Mouse (Mus musculus): Measurements from ENCODE around the gene Dpep1. TPM values are rescaled to one million over a fixed set of nuclear protein-coding genes. Genes with fewer than 3 reads are reported as not detected.

The Dpep1 gene
- polyA plus RNA-seq (2015; fragmentation: Nextera tagmentation; extraction: Ambion mirVana): 0.18 and 0.50 TPM in 2 replicates

DNA sequence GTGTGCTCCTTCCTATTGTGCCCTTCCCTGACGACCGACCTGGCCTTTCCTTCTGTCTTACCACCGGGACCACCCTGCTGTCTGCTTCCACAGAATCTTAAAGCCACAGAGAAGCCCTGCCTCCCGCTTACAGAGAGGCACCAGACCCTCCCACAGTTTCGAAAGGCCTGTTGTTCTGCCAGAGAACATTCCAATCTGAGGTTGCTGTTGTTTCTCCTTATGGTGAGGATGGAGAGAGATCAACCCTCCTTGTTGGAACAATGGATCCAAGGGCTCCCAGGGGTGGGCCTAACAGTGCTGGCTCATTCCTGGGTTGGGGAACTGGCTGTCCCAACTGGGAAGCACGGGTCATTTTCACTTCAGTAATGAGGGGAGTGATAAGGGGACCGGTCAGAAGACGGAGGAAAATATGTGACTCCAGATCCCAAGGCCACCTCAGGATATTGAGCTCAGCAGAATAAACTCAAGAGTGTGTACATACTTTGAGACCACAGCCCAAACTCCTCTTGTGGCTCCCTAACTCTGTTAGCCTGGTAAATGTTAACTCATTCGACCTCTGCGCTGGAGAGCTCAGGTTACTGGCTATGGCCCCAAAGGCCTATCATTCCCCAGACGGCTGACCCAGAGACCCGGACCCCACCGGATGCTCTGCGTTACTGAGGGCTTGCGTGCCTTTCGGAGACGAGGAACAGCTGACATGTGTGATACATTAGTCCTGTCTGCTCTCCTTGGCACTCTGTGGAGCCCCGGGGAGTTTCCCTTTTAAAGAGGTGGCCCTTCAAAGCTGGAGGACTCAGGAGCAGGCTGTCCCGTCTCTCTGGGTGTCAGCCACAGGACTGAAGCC, at the start of gene Dpep1:
Gene Dpep1, plus strand, starts transcription at position 677 of the 844 bp plus-strand sequence.
- no peak within 1 kb of the TSS for H3K27ac ChIP-seq (replicated peaks)
- no peaks in the 10 kb centered on the region for H3K4me1 ChIP-seq (replicated peaks)
- H3K36me3 ChIP-seq: no peaks in the 10 kb centered on the region
- H3K9ac ChIP-seq: no peak within 1 kb of the TSS
- no peak within 1 kb of the TSS for H3K4me2 ChIP-seq
- H3K4me3 ChIP-seq: no peak within 1 kb of the TSS
- no peaks in the 10 kb centered on the region for H3K9me3 ChIP-seq
- 47% methylated on average over 19 of the region's 19 CpGs for WGBS
- ATAC-seq (ENCODE audit: low FRiP score, low read depth): no peak
- H3K27me3 ChIP-seq: no peaks in the 10 kb centered on the region

DNA sequence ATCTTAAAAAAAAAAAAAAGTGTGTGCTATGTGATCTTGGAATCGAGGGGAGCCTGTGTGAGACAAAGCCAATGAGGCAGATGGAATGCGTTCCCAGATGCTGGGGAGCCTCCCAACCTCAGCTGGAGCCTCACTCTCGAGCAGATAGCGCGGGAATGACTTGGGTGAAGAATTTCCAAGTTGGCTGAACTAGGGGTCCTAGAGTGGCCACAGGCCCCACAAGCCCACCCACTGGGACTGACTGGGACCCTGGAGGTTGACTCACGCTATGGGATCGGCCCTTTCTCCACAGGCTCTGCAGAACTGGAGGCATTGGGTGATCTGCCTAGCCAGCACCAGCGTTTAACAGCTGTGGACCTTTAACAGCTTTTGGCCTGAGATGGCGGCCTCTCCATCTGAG, 49.8 kb upstream of the Dpep1 start:
- Histone ChIP-seq H3K27me3 (no peaks in the 10 kb centered on the region), H3K36me3 (no peaks in the 10 kb centered on the region), H3K4me3 (no peak overlapping the region), H3K9ac (no peak overlapping the region), H3K9me3 (no peaks in the 10 kb centered on the region), H3K4me1 (replicated peaks) (peaks cover 30% of the 10 kb centered on the region), H3K4me2 (no peak overlapping the region), H3K27ac (replicated peaks) (no peak overlapping the region)
- ATAC-seq (ENCODE audit: low FRiP score, low read depth): no peak
- 82% methylated on average over 9 of the region's 9 CpGs for WGBS

DNA sequence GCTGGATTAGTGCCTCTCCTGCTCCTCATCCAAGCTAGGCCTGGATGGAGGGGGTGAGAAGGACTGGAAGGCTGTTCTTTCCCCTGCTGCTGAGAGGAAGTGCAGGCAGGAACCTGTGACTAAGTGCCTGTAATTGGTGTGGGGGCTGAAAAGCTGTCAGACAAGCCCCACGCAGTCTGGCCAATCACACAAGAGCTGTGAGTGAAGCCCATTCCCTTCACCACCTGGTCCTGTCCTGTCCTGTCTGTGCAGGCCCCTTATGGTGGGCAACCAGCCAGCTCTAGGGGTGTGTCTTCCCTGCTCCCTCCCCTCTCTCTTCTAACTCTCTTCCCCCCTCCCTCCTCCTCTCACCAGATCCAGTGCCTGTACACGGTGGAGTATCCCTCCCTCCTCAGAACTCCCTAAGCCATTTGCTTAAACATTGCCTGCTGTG, 48.4 kb upstream of the Dpep1 start:
- Histone ChIP-seq H3K4me3 (no peak overlapping the region), H3K4me2 (no peak overlapping the region), H3K36me3 (no peaks in the 10 kb centered on the region), H3K9ac (no peak overlapping the region), H3K4me1 (replicated peaks) (peaks cover 30% of the 10 kb centered on the region), H3K27ac (replicated peaks) (0 out of 2 replicates have a peak overlapping the region, but pooled peaks have one; percentile 31), H3K9me3 (no peaks in the 10 kb centered on the region), H3K27me3 (no peaks in the 10 kb centered on the region)
- peak; percentile 67 for ATAC-seq (ENCODE audit: low FRiP score, low read depth)
- WGBS: 9% methylated on average over 2 of the region's 2 CpGs

DNA sequence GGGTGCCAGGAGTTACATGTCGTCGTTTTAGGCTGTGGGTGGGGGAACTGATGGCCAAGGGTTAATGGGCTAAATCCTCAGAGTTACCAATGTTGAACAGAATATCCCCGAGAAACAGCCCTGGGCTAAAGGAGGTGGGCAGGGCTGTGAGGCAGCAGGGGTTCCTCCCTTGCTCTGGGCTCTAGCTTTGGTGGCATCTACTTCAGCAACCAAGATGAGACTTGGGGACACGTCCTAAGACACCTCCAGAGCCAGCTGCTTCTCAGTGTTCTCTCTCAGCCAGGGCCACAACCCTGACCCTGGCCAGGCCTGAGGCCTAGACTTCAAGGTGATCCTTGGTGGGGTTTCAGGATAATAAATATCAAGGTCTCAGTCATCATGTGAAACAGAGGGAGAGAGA, 47.3 kb upstream of the Dpep1 start:
- H3K9ac ChIP-seq: no peak overlapping the region
- H3K27ac ChIP-seq (replicated peaks): no peak overlapping the region
- no peaks in the 10 kb centered on the region for H3K27me3 ChIP-seq
- H3K4me1 ChIP-seq (replicated peaks): peaks cover 30% of the 10 kb centered on the region
- no peak for ATAC-seq (ENCODE audit: low FRiP score, low read depth)
- no peaks in the 10 kb centered on the region for H3K9me3 ChIP-seq
- H3K36me3 ChIP-seq: no peaks in the 10 kb centered on the region
- WGBS: 64% methylated on average over 4 of the region's 4 CpGs
- H3K4me2 ChIP-seq: no peak overlapping the region
- no peak overlapping the region for H3K4me3 ChIP-seq

DNA sequence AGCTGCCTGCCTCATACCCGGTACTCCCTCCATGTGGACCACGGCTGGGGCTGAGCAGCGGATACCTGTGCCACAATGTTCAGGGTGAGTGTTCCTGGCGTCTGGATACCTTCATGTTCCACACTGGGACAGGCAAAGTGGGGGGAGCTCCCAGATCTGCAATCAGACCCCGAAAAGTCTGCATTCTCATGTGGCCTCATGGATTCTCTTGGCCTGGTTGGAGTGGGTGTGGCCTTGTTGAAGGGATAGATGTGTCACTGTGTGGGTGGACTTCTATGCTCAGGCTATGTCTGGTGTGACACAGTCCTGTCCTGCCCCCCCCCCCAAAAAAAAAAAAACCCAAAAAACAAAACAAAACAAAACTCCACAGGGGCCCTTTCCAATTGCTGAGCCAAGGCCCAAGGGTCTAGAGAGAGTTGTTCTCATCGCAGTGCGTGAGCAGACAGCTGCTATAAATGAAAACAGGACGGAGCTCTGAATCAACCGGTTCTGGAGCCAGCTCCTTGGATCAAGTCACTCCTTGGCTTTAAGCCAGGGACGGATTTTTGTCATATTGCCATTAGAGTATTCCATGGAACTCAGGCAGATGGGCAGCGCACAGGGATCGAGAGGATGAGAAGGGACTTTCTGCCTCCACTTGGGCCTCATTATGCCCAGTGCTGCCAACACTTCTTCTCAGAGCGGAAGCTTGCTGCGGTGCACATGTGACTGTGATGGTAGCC, 44.1 kb upstream of the Dpep1 start:
- ATAC-seq (ENCODE audit: low FRiP score, low read depth): no peak

DNA sequence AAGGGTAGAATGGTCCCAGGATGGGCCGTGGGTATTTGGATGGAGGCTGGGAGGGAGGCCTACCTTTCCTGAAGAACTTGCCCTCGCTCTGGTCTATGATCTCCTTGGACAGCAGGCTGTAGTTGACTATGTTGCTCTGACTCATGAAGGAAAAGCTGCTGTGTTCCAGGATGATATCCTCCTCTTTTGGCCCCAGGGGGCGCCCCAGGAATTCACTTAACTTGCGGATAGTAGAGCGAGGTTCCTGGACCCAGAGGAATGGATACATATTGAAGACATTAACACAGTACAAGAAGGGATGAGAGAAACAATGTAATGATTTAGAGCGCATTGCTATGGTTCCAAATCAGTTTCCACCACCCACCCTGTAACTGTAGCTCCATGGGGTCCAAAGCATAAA, 40.8 kb upstream of the Dpep1 start:
- no peak for ATAC-seq (ENCODE audit: low FRiP score, low read depth)
- no peaks in the 10 kb centered on the region for H3K27me3 ChIP-seq
- no peaks in the 10 kb centered on the region for H3K9me3 ChIP-seq
- no peaks in the 10 kb centered on the region for H3K4me1 ChIP-seq (replicated peaks)
- H3K4me2 ChIP-seq: no peak overlapping the region
- no peak overlapping the region for H3K27ac ChIP-seq (replicated peaks)
- H3K36me3 ChIP-seq: no peaks in the 10 kb centered on the region
- no peak overlapping the region for H3K9ac ChIP-seq
- 63% methylated on average over 6 of the region's 6 CpGs for WGBS
- H3K4me3 ChIP-seq: no peak overlapping the region

More for the DNA sequence above, 44.1 kb upstream of the Dpep1 start:
- Histone ChIP-seq H3K4me1 (replicated peaks) (peaks cover 12% of the 10 kb centered on the region), H3K4me2 (no peak overlapping the region), H3K9ac (no peak overlapping the region), H3K9me3 (no peaks in the 10 kb centered on the region), H3K4me3 (no peak overlapping the region), H3K27ac (replicated peaks) (0 out of 2 replicates have a peak overlapping the region, but pooled peaks have one; percentile 47), H3K36me3 (no peaks in the 10 kb centered on the region), H3K27me3 (no peaks in the 10 kb centered on the region)
- 72% methylated on average over 14 of the region's 14 CpGs for WGBS

DNA sequence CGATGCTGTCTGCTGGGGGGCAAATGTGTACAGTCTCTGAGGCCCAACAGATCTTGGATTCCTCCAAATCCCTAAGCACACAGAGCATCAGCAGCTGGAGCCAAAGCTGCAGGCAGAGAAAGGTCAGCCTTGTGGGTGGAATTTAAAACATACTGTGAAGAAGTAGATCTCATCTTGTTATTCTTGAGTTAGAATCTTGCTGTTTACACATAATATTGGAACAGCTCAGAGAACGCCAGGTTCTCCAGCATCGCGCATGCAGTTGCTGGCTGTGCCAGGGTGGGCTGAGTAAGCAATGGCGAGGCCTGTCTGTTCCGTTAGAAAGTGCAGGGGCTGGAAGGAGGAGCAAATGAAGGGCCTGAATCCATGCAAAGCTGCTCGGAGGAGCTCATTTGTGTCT, 39.7 kb upstream of the Dpep1 start:
- Histone ChIP-seq H3K4me1 (replicated peaks) (no peaks in the 10 kb centered on the region), H3K27ac (replicated peaks) (no peak overlapping the region; the same call in 1 of the 2 replicates), H3K9ac (no peak overlapping the region), H3K9me3 (no peaks in the 10 kb centered on the region), H3K27me3 (no peaks in the 10 kb centered on the region), H3K4me3 (no peak overlapping the region), H3K4me2 (no peak overlapping the region), H3K36me3 (no peaks in the 10 kb centered on the region)
- no peak for ATAC-seq (ENCODE audit: low FRiP score, low read depth)
- WGBS: 81% methylated on average over 7 of the region's 7 CpGs

DNA sequence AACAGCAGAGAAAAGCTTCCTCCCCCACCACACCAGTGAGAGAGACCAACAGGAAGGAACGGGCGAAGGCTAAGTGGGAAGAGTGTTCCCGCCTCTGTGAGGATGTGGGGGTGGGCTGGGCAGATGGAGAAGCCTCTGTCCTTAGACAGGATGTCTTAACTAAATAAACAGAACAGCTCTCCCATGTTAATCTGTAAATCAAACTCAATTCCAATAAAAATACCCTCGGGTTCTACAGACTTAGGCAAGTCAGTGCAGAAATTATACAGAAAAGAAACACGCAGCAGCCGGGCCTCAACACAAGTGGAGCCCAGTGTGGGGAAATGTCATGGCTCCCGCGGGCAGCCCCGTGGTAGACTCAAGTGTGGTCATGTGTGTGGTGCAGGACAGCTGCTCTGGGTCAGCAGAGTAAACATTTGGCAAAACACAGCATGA, 35.3 kb upstream of the Dpep1 start:
- Histone ChIP-seq H3K9ac (no peak overlapping the region), H3K4me1 (replicated peaks) (no peaks in the 10 kb centered on the region), H3K36me3 (no peaks in the 10 kb centered on the region), H3K9me3 (no peaks in the 10 kb centered on the region), H3K27ac (replicated peaks) (no peak overlapping the region), H3K4me2 (no peak overlapping the region), H3K27me3 (no peaks in the 10 kb centered on the region), H3K4me3 (no peak overlapping the region)
- ATAC-seq (ENCODE audit: low FRiP score, low read depth): no peak
- WGBS: 66% methylated on average over 9 of the region's 9 CpGs

DNA sequence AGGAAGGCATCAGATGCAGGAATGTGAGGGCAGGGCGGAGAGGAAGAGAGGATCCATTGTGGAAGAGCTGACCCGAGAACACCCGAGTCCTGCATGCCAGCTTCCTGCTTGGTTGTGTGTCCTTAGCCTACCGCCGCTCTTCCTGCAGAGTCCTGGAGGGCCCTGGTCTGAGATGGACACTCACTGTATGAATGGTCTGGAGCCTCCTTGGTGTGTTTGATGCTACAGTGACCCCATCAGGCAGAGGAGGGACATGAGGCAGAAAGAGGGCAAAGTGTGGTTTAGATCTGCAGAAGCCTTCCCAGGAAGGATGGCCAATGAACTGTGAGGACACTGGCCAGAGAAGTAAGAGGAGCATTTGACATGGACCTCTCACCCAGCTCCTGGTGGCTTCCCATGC, 30.9 kb upstream of the Dpep1 start:
- no peak overlapping the region for H3K4me3 ChIP-seq
- no peaks in the 10 kb centered on the region for H3K27me3 ChIP-seq
- H3K4me1 ChIP-seq (replicated peaks): no peaks in the 10 kb centered on the region; the same call in 1 of the 2 replicates
- no peaks in the 10 kb centered on the region for H3K36me3 ChIP-seq
- H3K9me3 ChIP-seq: no peaks in the 10 kb centered on the region
- no peak for ATAC-seq (ENCODE audit: low FRiP score, low read depth)
- H3K4me2 ChIP-seq: no peak overlapping the region
- WGBS: 69% methylated on average over 5 of the region's 5 CpGs
- no peak overlapping the region for H3K9ac ChIP-seq
- H3K27ac ChIP-seq (replicated peaks): no peak overlapping the region

DNA sequence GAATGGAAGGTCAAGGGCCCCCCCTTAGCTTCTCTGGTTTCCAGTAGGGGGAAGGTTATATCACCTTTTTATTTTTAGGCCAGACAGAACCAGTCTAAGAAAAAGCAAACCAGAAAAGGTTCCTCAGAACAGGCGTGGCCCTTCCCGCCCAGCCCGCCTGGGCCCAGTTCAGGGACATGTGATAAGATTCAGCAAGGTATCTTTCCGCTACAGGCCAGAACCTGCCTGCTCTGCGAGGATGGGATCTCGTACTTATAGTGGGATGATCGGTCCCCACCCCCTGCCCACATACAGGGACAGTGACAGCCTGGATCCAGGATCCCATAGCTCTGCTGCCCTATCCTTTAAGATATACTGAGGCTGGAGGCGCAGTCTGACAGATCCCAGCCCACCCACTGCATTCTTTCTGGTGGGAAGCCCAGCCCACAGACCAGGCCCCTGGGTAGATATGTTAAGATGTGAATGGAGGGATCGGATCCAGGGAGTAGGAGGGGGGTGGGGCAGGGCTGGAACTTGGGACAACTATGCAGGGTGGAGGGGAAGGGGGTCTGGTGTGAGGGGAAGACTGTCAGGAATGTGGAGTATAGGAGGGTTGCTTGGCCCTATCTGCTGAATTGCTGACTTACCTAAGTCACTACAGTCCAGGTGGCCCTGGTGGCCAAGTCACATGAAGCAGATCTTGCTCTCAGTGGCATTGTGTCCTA, 29.8 kb upstream of the Dpep1 start:
- no peak overlapping the region for H3K4me3 ChIP-seq
- no peak overlapping the region for H3K9ac ChIP-seq
- 84% methylated on average over 9 of the region's 9 CpGs for WGBS
- H3K4me1 ChIP-seq (replicated peaks): no peaks in the 10 kb centered on the region; the same call in 1 of the 2 replicates
- no peak for ATAC-seq (ENCODE audit: low FRiP score, low read depth)
- H3K27me3 ChIP-seq: no peaks in the 10 kb centered on the region
- no peak overlapping the region for H3K4me2 ChIP-seq
- H3K9me3 ChIP-seq: no peaks in the 10 kb centered on the region
- H3K36me3 ChIP-seq: no peaks in the 10 kb centered on the region
- H3K27ac ChIP-seq (replicated peaks): no peak overlapping the region

DNA sequence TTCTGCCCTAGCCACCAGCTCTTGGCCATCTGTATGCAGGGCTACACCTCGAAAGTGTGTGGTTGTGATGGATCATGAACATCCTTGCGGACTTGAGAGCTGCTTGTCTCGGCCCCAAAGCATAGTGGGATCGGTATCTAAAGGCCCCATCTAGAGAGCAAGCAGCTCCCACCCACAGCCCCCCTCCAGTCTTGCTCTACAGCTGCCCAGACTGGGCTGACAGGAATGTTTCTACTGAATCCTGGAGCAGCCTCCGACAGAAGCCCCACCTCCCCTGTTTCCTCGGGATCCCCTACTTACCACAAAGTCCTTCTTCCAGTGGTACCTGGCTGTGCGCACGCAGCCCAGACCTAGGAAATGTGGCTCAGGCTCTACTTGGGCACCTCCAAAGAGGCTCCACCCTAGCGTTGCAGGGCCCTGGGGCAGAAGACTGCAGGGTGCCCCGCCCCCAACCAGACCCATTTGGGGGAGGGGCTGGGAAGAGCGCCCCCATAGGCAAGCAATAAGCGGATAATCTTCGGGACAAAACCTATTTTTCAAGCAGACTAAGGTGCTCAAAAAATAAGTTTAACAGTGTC, 28.1 kb upstream of the Dpep1 start, which contains the start of gene Sult5a1:
Gene Sult5a1, minus strand, starts transcription at position 428 of the 578 bp plus-strand sequence.
- no peaks in the 10 kb centered on the region; the same call in 1 of the 2 replicates for H3K4me1 ChIP-seq (replicated peaks)
- no peak within 1 kb of the TSS for H3K4me3 ChIP-seq
- H3K9me3 ChIP-seq: no peaks in the 10 kb centered on the region
- no peaks in the 10 kb centered on the region for H3K36me3 ChIP-seq
- H3K4me2 ChIP-seq: peak within 1 kb of the TSS; percentile 31
- H3K9ac ChIP-seq: no peak within 1 kb of the TSS
- H3K27ac ChIP-seq (replicated peaks): no peak within 1 kb of the TSS
- no peak for ATAC-seq (ENCODE audit: low FRiP score, low read depth)
- H3K27me3 ChIP-seq: no peaks in the 10 kb centered on the region
- 34% methylated on average over 13 of the region's 13 CpGs for WGBS
